Mouse (Mus musculus): ENCODE results near the gene Crebrf.

- no peak for TF ChIP-seq GATA1 (IDR thresholded peaks at IDR 0.05; ENCODE audit: borderline replicate concordance, low read length)
- TF ChIP-seq FLI1 (IDR thresholded peaks at IDR 0.05; ENCODE audit: low read length): no peak
Measured at GRCm38 (mm10) chr17:26681276-26681675, 34.2 kb upstream of the Crebrf start.
